Mouse (Mus musculus) neural tube, embryonic 15.5 days (tissue): ENCODE measurements around the gene Elavl2. TPM values are rescaled to one million over a fixed set of nuclear protein-coding genes. Genes with fewer than 3 reads are reported as not detected.

Source experiments
- ATAC-seq: fragments of 200-750 bp; cut with Nextera tagmentation; 2 replicates; pipeline ENCODE4 v1.8.0; 2017; ENCODE audit warnings: mild to moderate bottlenecking, moderate TSS enrichment, moderate library complexity; ENCODE audit not compliant: low FRiP score
- H3K27ac ChIP-seq: fragments of 300-500 bp; sonication (generic); replicated peaks from 2 replicates; pipeline ENCODE4 v1.5.1; 2015; ENCODE audit warnings: mild to moderate bottlenecking, inconsistent platforms
- H3K27me3 ChIP-seq: fragments of 300-500 bp; sonication (generic); replicated peaks from 2 replicates; pipeline ENCODE4 v1.6.1; 2015; ENCODE audit warnings: inconsistent platforms
- H3K36me3 ChIP-seq: fragments of 300-500 bp; sonication (generic); 2 replicates; pipeline ENCODE4 v1.6.1; 2015; ENCODE audit warnings: inconsistent platforms
- H3K4me1 ChIP-seq: fragments of 300-500 bp; sonication (generic); 2 replicates; pipeline ENCODE4 v1.6.1; 2015; ENCODE audit warnings: inconsistent platforms
- H3K4me2 ChIP-seq: fragments of 300-500 bp; sonication (generic); 2 replicates; pipeline ENCODE4 v1.6.1; 2015; ENCODE audit warnings: inconsistent platforms, mild to moderate bottlenecking, moderate library complexity
- H3K4me3 ChIP-seq: fragments of 300-500 bp; sonication (generic); replicated peaks from 2 replicates; pipeline ENCODE4 v1.5.1; 2015; ENCODE audit warnings: mild to moderate bottlenecking, inconsistent platforms
- H3K9ac ChIP-seq: fragments of 300-500 bp; sonication (generic); replicated peaks from 2 replicates; pipeline ENCODE4 v1.6.1; 2015; ENCODE audit warnings: mild to moderate bottlenecking, inconsistent platforms
- H3K9me3 ChIP-seq: fragments of 300-500 bp; sonication (generic); replicated peaks from 2 replicates; pipeline ENCODE4 v1.6.1; 2016; ENCODE audit warnings: inconsistent platforms
- WGBS: fragments of 180-500 bp; shearing (Covaris S2); methylation state at CpG from one replicate; pipeline ENCODE4 v1.1.7; 2015; ENCODE audit warnings: mixed read lengths; 5-methylcytosine and 5-hydroxymethylcytosine counted together
- polyA plus RNA-seq: library from polyadenylated mRNA; unstranded; fragments of >200 nt; fragmentation: Nextera tagmentation; extraction: Ambion mirVana; gene quantifications from 2 replicates; pipeline ENCODE4 v1.2.1, GENCODE M21; 2015

The Elavl2 gene
- polyA plus RNA-seq, 1 experiment from 2014 or later: 158 TPM

GRCm38 (mm10) chr4:91243896-91244295 lies 156.7 kb downstream of the Elavl2 start:
- no peak overlapping the region for H3K27ac ChIP-seq
- no peaks in the 10 kb centered on the region for H3K9me3 ChIP-seq
- no peaks in the 10 kb centered on the region for H3K27me3 ChIP-seq
- H3K36me3 ChIP-seq: peaks cover 3% of the 10 kb centered on the region; the same call in 1 of the 2 replicates
- H3K4me2 ChIP-seq: no peak overlapping the region
- 87% methylated on average over 4 of the region's 4 CpGs for WGBS
- H3K9ac ChIP-seq: no peak overlapping the region
- H3K4me3 ChIP-seq: no peak overlapping the region
- ATAC-seq: no peak
- H3K4me1 ChIP-seq: peaks cover 5% of the 10 kb centered on the region; the same call in 1 of the 2 replicates

GRCm38 (mm10) chr4:91238739-91239485 lies 161.7 kb downstream of the Elavl2 start:
- 66% methylated on average over 6 of the region's 6 CpGs for WGBS
- no peak overlapping the region for H3K27ac ChIP-seq
- no peaks in the 10 kb centered on the region for H3K36me3 ChIP-seq
- H3K9ac ChIP-seq: no peak overlapping the region
- H3K4me3 ChIP-seq: no peak overlapping the region
- H3K27me3 ChIP-seq: no peaks in the 10 kb centered on the region
- H3K4me2 ChIP-seq: no peak overlapping the region
- peaks cover 11% of the 10 kb centered on the region for H3K4me1 ChIP-seq
- no peaks in the 10 kb centered on the region for H3K9me3 ChIP-seq
- no peak for ATAC-seq

GRCm38 (mm10) chr4:91236976-91237375 lies 163.6 kb downstream of the Elavl2 start:
- peak overlapping the region; percentile 33; the same call in 1 of the 2 replicates for H3K27ac ChIP-seq
- no peaks in the 10 kb centered on the region for H3K36me3 ChIP-seq
- no peak overlapping the region for H3K4me3 ChIP-seq
- H3K4me1 ChIP-seq: peaks cover 11% of the 10 kb centered on the region
- no peaks in the 10 kb centered on the region for H3K9me3 ChIP-seq
- H3K4me2 ChIP-seq: no peak overlapping the region
- H3K27me3 ChIP-seq: no peaks in the 10 kb centered on the region
- WGBS: 28% methylated on average over 7 of the region's 7 CpGs
- no peak overlapping the region for H3K9ac ChIP-seq
- ATAC-seq: peak; percentile 58

- H3K9ac ChIP-seq: no peak overlapping the region
Observed at GRCm38 (mm10) chr4:91234941-91235340, 165.6 kb downstream of the Elavl2 start.

GRCm38 (mm10) chr4:91233599-91233998 lies 167.0 kb downstream of the Elavl2 start:
- H3K4me1 ChIP-seq: peaks cover 15% of the 10 kb centered on the region

More at GRCm38 (mm10) chr4:91234941-91235340, 165.6 kb downstream of the Elavl2 start:
- no peaks in the 10 kb centered on the region for H3K27me3 ChIP-seq
- WGBS: 73% methylated on average over 6 of the region's 6 CpGs
- H3K4me2 ChIP-seq: no peak overlapping the region
- ATAC-seq: no peak
- H3K4me3 ChIP-seq: no peak overlapping the region
- H3K27ac ChIP-seq: no peak overlapping the region
- peaks cover 15% of the 10 kb centered on the region for H3K4me1 ChIP-seq
- 0 out of 2 replicates have a peak, but pooled peaks cover 4% of the 10 kb centered on the region for H3K36me3 ChIP-seq
- no peaks in the 10 kb centered on the region for H3K9me3 ChIP-seq

GRCm38 (mm10) chr4:91230439-91230863 lies 170.1 kb downstream of the Elavl2 start:
- Histone ChIP-seq H3K36me3 (peaks cover 24% of the 10 kb centered on the region), H3K27me3 (no peaks in the 10 kb centered on the region), H3K9ac (no peak overlapping the region), H3K4me3 (no peak overlapping the region), H3K4me1 (peaks cover 4% of the 10 kb centered on the region; the same call in 1 of the 2 replicates), H3K9me3 (no peaks in the 10 kb centered on the region), H3K27ac (no peak overlapping the region), H3K4me2 (no peak overlapping the region)
- no peak for ATAC-seq
- 38% methylated on average over 1 of the region's 1 CpGs for WGBS

More at GRCm38 (mm10) chr4:91233599-91233998, 167.0 kb downstream of the Elavl2 start:
- no peaks in the 10 kb centered on the region for H3K27me3 ChIP-seq
- no peaks in the 10 kb centered on the region for H3K9me3 ChIP-seq
- H3K4me2 ChIP-seq: no peak overlapping the region
- H3K9ac ChIP-seq: no peak overlapping the region
- no peak overlapping the region for H3K27ac ChIP-seq
- ATAC-seq: no peak
- H3K36me3 ChIP-seq: 0 out of 2 replicates have a peak, but pooled peaks cover 4% of the 10 kb centered on the region
- WGBS: 98% methylated on average over 6 of the region's 6 CpGs
- H3K4me3 ChIP-seq: no peak overlapping the region

- Histone ChIP-seq H3K4me1 (peaks cover 4% of the 10 kb centered on the region; the same call in 1 of the 2 replicates), H3K27ac (no peak overlapping the region), H3K27me3 (no peaks in the 10 kb centered on the region), H3K4me2 (no peak overlapping the region), H3K9me3 (no peaks in the 10 kb centered on the region), H3K9ac (no peak overlapping the region), H3K4me3 (no peak overlapping the region), H3K36me3 (peaks cover 24% of the 10 kb centered on the region)
- no peak for ATAC-seq
- WGBS: 93% methylated on average over 3 of the region's 3 CpGs
Observed at GRCm38 (mm10) chr4:91228341-91228740, 172.2 kb downstream of the Elavl2 start.

GRCm38 (mm10) chr4:91223811-91224210 lies 176.8 kb downstream of the Elavl2 start:
- Histone ChIP-seq H3K4me2 (no peak overlapping the region), H3K9me3 (no peaks in the 10 kb centered on the region), H3K4me3 (no peak overlapping the region), H3K27ac (no peak overlapping the region), H3K9ac (no peak overlapping the region), H3K27me3 (no peaks in the 10 kb centered on the region), H3K36me3 (peaks cover 23% of the 10 kb centered on the region), H3K4me1 (no peaks in the 10 kb centered on the region; the same call in 1 of the 2 replicates)
- WGBS: 79% methylated on average over 4 of the region's 4 CpGs
- ATAC-seq: no peak

GRCm38 (mm10) chr4:91219322-91219721 lies 181.3 kb downstream of the Elavl2 start:
- H3K9ac ChIP-seq: no peak overlapping the region

GRCm38 (mm10) chr4:91213917-91214316 lies 186.7 kb downstream of the Elavl2 start:
- Histone ChIP-seq H3K36me3 (peaks cover 22% of the 10 kb centered on the region), H3K4me1 (no peaks in the 10 kb centered on the region), H3K27ac (no peak overlapping the region), H3K4me2 (no peak overlapping the region), H3K27me3 (no peaks in the 10 kb centered on the region), H3K4me3 (no peak overlapping the region), H3K9ac (no peak overlapping the region), H3K9me3 (no peaks in the 10 kb centered on the region)
- 83% methylated on average over 3 of the region's 3 CpGs for WGBS
- ATAC-seq: no peak

More at GRCm38 (mm10) chr4:91219322-91219721, 181.3 kb downstream of the Elavl2 start:
- H3K36me3 ChIP-seq: peaks cover 15% of the 10 kb centered on the region
- H3K27me3 ChIP-seq: no peaks in the 10 kb centered on the region
- no peak overlapping the region for H3K4me3 ChIP-seq
- no peak overlapping the region for H3K4me2 ChIP-seq
- ATAC-seq: no peak
- H3K4me1 ChIP-seq: no peaks in the 10 kb centered on the region; the same call in 1 of the 2 replicates
- WGBS: 74% methylated on average over 3 of the region's 3 CpGs
- H3K27ac ChIP-seq: no peak overlapping the region
- H3K9me3 ChIP-seq: no peaks in the 10 kb centered on the region

GRCm38 (mm10) chr4:91208415-91209292 lies 191.9 kb downstream of the Elavl2 start:
- no peak overlapping the region for H3K4me2 ChIP-seq
- H3K4me3 ChIP-seq: no peak overlapping the region
- peaks cover 11% of the 10 kb centered on the region; the same call in 1 of the 2 replicates for H3K36me3 ChIP-seq
- 77% methylated on average over 6 of the region's 6 CpGs for WGBS
- H3K9ac ChIP-seq: no peak overlapping the region
- H3K4me1 ChIP-seq: no peaks in the 10 kb centered on the region
- no peaks in the 10 kb centered on the region for H3K27me3 ChIP-seq
- no peaks in the 10 kb centered on the region for H3K9me3 ChIP-seq
- no peak overlapping the region for H3K27ac ChIP-seq
- no peak for ATAC-seq
